Mouse (Mus musculus) kidney, postnatal 0 days (tissue): Measurements from ENCODE around the gene 4932438H23Rik. TPM values are rescaled to one million over a fixed set of nuclear protein-coding genes. Genes with fewer than 3 reads are reported as not detected.

ENCODE experiments used
- ATAC-seq: fragments of 200-750 bp; cut with Nextera tagmentation; replicated peaks from 2 replicates; pipeline ENCODE4 v1.8.0; 2017; ENCODE audit warnings: low read depth, moderate number of reproducible peaks, moderate TSS enrichment, moderate library complexity; ENCODE audit not compliant: low FRiP score
- DNase-seq: peaks from one replicate; pipeline ENCODE4 v3.0.0-alpha.2; 2016; ENCODE audit warnings: low spot score
- H3K27ac ChIP-seq: fragments of 300-500 bp; sonication (generic); 2 replicates; pipeline ENCODE4 v1.5.1; 2014; ENCODE audit warnings: mild to moderate bottlenecking
- H3K27me3 ChIP-seq: fragments of 300-500 bp; sonication (generic); 2 replicates; pipeline ENCODE4 v1.6.1; 2014; ENCODE audit warnings: low read length, mixed read lengths; ENCODE audit not compliant: insufficient read depth
- H3K36me3 ChIP-seq: fragments of 300-500 bp; sonication (generic); 2 replicates; pipeline ENCODE4 v1.6.1; 2014; ENCODE audit warnings: low read length, mixed read lengths; ENCODE audit not compliant: insufficient read depth
- H3K4me1 ChIP-seq: fragments of 300-500 bp; sonication (generic); replicated peaks from 2 replicates; pipeline ENCODE4 v1.6.1; 2014; ENCODE audit warnings: antibody characterized with exemption, low read length, mixed read lengths; ENCODE audit not compliant: insufficient read depth
- H3K4me2 ChIP-seq: fragments of 300-500 bp; sonication (generic); 2 replicates; pipeline ENCODE4 v1.6.1; 2014; ENCODE audit warnings: mild to moderate bottlenecking, low read length, moderate library complexity, mixed read lengths
- H3K4me3 ChIP-seq: fragments of 300-500 bp; sonication (generic); replicated peaks from 2 replicates; pipeline ENCODE4 v1.5.1; 2014; ENCODE audit warnings: low read depth, low read length
- H3K9ac ChIP-seq: fragments of 300-500 bp; sonication (generic); 2 replicates; pipeline ENCODE4 v1.6.1; 2014; ENCODE audit warnings: low read depth, low read length
- H3K9me3 ChIP-seq: fragments of 300-500 bp; sonication (generic); replicated peaks from 2 replicates; pipeline ENCODE4 v1.6.1; 2016; ENCODE audit warnings: low read length, inconsistent platforms, mixed read lengths
- CTCF ChIP-seq: IDR thresholded peaks from 2 replicates; pipeline ENCODE4 v1.5.1; 2016; ENCODE audit warnings: antibody characterized with exemption, low read depth, mild to moderate bottlenecking, moderate library complexity
- WGBS: fragments of 180-500 bp; shearing (Covaris S2); extraction: QIAGEN DNeasy Blood & Tissue Kit; methylation state at CpG from one replicate; pipeline ENCODE4 v1.1.7; 2014; 5-methylcytosine and 5-hydroxymethylcytosine counted together
- polyA plus RNA-seq: library from polyadenylated mRNA; unstranded; fragments of >200 nt; fragmentation: Nextera tagmentation; extraction: Ambion mirVana; gene quantifications from 2 replicates; pipeline ENCODE4 v1.2.1, GENCODE M21; 2015

4932438H23Rik gene
- polyA plus RNA-seq, 1 experiment from 2014 or later = 0.07 TPM

DNA sequence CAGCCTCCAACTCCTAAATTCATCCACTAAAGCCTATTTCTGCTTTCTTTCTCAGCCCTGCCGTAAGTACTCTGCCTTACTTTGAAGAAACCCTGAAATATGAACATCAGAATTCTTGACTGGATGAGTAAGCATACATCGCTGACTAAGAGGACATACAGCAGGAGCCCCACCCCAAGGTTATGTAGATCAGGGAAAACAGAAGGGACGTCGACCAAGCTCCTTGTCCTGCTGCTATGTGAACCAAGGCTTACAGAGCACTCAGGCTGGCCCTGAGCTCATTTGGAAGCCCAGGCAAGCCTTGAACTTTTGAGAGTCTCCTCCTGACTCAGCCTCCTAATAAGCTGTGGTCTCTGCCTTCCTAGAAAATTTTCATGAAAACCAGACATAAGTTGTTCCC, 79.2 kb downstream of the 4932438H23Rik start:
- Histone ChIP-seq H3K9ac (no peak overlapping the region), H3K4me2 (no peak overlapping the region), H3K9me3 (no peaks in the 10 kb centered on the region), H3K4me1 (no peaks in the 10 kb centered on the region; the same call in 1 of the 2 replicates), H3K27ac (no peak overlapping the region), H3K4me3 (no peak overlapping the region), H3K36me3 (peaks cover 50% of the 10 kb centered on the region), H3K27me3 (no peaks in the 10 kb centered on the region)
- ATAC-seq (no peak), DNase-seq (no peak)
- WGBS = 84% methylated on average over 4 of the region's 4 CpGs
- no peak for TF ChIP-seq CTCF

- TF ChIP-seq CTCF = no peak
- H3K9ac ChIP-seq = no peak overlapping the region
- H3K9me3 ChIP-seq = no peaks in the 10 kb centered on the region
- peaks cover 7% of the 10 kb centered on the region for H3K4me1 ChIP-seq
- peak overlapping the region; percentile 75 for H3K4me3 ChIP-seq
- no peak for ATAC-seq
- WGBS = 28% methylated on average over 3 of the region's 3 CpGs
- peak; percentile 19 for DNase-seq
- H3K27ac ChIP-seq = peak overlapping the region; percentile 93
- peaks cover 19% of the 10 kb centered on the region for H3K36me3 ChIP-seq
- H3K27me3 ChIP-seq = no peaks in the 10 kb centered on the region
- peak overlapping the region; percentile 86 for H3K4me2 ChIP-seq
These were observed 83.1 kb downstream of the 4932438H23Rik start for GRCm38 (mm10) chr16:91011847-91012246.

GRCm38 (mm10) chr16:91011021-91011683, 83.8 kb downstream of the 4932438H23Rik start, which contains the start of gene Synj1:
TSS of gene Synj1 (minus strand) at chr16:91011308.
- peak within 1 kb of the TSS; percentile 86 for H3K4me2 ChIP-seq
- no peak for TF ChIP-seq CTCF
- peaks cover 7% of the 10 kb centered on the region for H3K4me1 ChIP-seq
- DNase-seq (peak; percentile 98), ATAC-seq (peak; percentile 92)
- H3K27me3 ChIP-seq = no peaks in the 10 kb centered on the region
- H3K27ac ChIP-seq = peak within 1 kb of the TSS; percentile 93
- peak within 1 kb of the TSS; percentile 87 for H3K9ac ChIP-seq
- H3K9me3 ChIP-seq = no peaks in the 10 kb centered on the region
- peak within 1 kb of the TSS; percentile 75 for H3K4me3 ChIP-seq
- H3K36me3 ChIP-seq = peaks cover 19% of the 10 kb centered on the region
- under 1% methylated on average over 57 of the region's 66 CpGs for WGBS

- TF ChIP-seq CTCF = no peak
- ATAC-seq (no peak), DNase-seq (no peak)
- H3K27me3 ChIP-seq = no peaks in the 10 kb centered on the region
- peak overlapping the region; percentile 86 for H3K4me2 ChIP-seq
- H3K4me1 ChIP-seq = peaks cover 7% of the 10 kb centered on the region
- 0% methylated on average over 24 of the region's 42 CpGs for WGBS
- peak overlapping the region; percentile 93 for H3K27ac ChIP-seq
- peak overlapping the region; percentile 75 for H3K4me3 ChIP-seq
- H3K9me3 ChIP-seq = no peaks in the 10 kb centered on the region
- peak overlapping the region; percentile 87 for H3K9ac ChIP-seq
- peaks cover 14% of the 10 kb centered on the region for H3K36me3 ChIP-seq
These were observed 84.3 kb downstream of the 4932438H23Rik start for GRCm38 (mm10) chr16:91010581-91011020.

DNA sequence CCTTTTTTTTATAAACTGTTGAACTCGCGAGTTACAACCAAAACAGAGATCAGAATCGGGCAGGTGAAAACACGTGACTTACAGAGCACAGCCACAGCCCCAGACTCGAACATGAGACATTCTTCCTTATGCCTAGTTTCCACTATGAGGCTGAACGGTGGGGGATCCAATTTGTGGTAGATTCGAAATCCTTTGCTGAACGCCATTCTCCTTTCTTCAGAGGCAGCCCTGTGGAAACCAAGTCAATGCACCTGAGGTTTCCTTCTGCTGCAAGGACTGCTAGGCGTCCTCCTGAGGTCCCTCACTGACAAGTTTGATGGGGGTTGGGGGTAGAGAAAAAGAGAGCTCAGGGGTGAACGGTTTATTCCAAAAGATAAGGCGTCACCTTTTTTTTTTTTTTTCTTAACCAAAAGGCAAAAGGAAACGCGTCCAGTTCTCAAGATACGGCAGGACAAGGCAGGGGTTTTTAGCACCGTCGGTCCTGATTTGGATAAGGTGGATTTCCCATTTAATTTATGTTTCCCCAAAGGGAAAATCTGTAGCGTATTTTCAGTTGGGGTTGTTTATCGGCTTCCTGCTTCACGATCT, 84.9 kb downstream of the 4932438H23Rik start:
- no peak for TF ChIP-seq CTCF
- Histone ChIP-seq H3K36me3 (peaks cover 9% of the 10 kb centered on the region; the same call in 1 of the 2 replicates), H3K4me3 (peak overlapping the region; percentile 75), H3K9me3 (no peaks in the 10 kb centered on the region), H3K27me3 (no peaks in the 10 kb centered on the region), H3K27ac (peak overlapping the region; percentile 93), H3K9ac (peak overlapping the region; percentile 87), H3K4me1 (peaks cover 7% of the 10 kb centered on the region), H3K4me2 (peak overlapping the region; percentile 86)
- ATAC-seq (no peak), DNase-seq (peak; percentile 14)
- WGBS = 2% methylated on average over 19 of the region's 19 CpGs

- TF ChIP-seq CTCF = no peak
- Histone ChIP-seq H3K36me3 (no peaks in the 10 kb centered on the region), H3K27ac (no peak overlapping the region), H3K9me3 (no peaks in the 10 kb centered on the region), H3K4me3 (no peak overlapping the region), H3K9ac (no peak overlapping the region), H3K4me2 (no peak overlapping the region), H3K27me3 (no peaks in the 10 kb centered on the region), H3K4me1 (peaks cover 5% of the 10 kb centered on the region)
- DNase-seq = peak; percentile 15
- WGBS = 71% methylated on average over 4 of the region's 4 CpGs
- ATAC-seq = peak; percentile 59; the same call in 1 of the 2 replicates
These were observed 89.9 kb downstream of the 4932438H23Rik start for GRCm38 (mm10) chr16:91004915-91005538.

Other genes with a start within 250 kb of the 4932438H23Rik start
- 43.7 and 48.1 TPM in 2 replicates for gene Cfap298, start 160.0 kb downstream of the 4932438H23Rik start, polyA plus RNA-seq
- gene Synj1, start 83.8 kb downstream of the 4932438H23Rik start, polyA plus RNA-seq = 10.0 and 11.9 TPM in 2 replicates
- 26.4 and 32.0 TPM in 2 replicates for gene Paxbp1, start 50.6 kb downstream of the 4932438H23Rik start, polyA plus RNA-seq
- gene Olig2, start 130.3 kb upstream of the 4932438H23Rik start, polyA plus RNA-seq = not detected in 2 replicates
- gene Olig1, start 174.7 kb upstream of the 4932438H23Rik start, polyA plus RNA-seq = 0.14 and 0.15 TPM in 2 replicates